Mouse (Mus musculus) midbrain, embryonic 13.5 days (tissue): Measurements from ENCODE around the gene Fkbp14. TPM values are rescaled to one million over a fixed set of nuclear protein-coding genes. Genes with fewer than 3 reads are reported as not detected.
A peak's percentile ranks its signal among the peaks of the same experiment; 100 is the strongest.

Experiments
- ATAC-seq: fragments of 200-750 bp; cut with Nextera tagmentation; 2 replicates; pipeline ENCODE4 v1.8.0; 2017; ENCODE audit warnings: mild to moderate bottlenecking, moderate TSS enrichment, moderate library complexity
- H3K27ac ChIP-seq: fragments of 300-500 bp; sonication (generic); 2 replicates; pipeline ENCODE4 v1.5.1; 2015; ENCODE audit warnings: inconsistent platforms, mild to moderate bottlenecking, moderate library complexity
- H3K27me3 ChIP-seq: fragments of 300-500 bp; sonication (generic); 2 replicates; pipeline ENCODE4 v1.6.1; 2015; ENCODE audit warnings: mild to moderate bottlenecking, inconsistent platforms
- H3K36me3 ChIP-seq: fragments of 300-500 bp; sonication (generic); 2 replicates; pipeline ENCODE4 v1.6.1; 2015; ENCODE audit warnings: mild to moderate bottlenecking, inconsistent platforms
- H3K4me1 ChIP-seq: fragments of 300-500 bp; sonication (generic); replicated peaks from 2 replicates; pipeline ENCODE4 v1.6.1; 2015; ENCODE audit warnings: inconsistent platforms
- H3K4me2 ChIP-seq: fragments of 300-500 bp; sonication (generic); replicated peaks from 2 replicates; pipeline ENCODE4 v1.6.1; 2015; ENCODE audit warnings: moderate library complexity, mild to moderate bottlenecking, inconsistent platforms
- H3K4me3 ChIP-seq: fragments of 300-500 bp; sonication (generic); replicated peaks from 2 replicates; pipeline ENCODE4 v1.5.1; 2015; ENCODE audit warnings: mild to moderate bottlenecking, inconsistent platforms
- H3K9ac ChIP-seq: fragments of 300-500 bp; sonication (generic); replicated peaks from 2 replicates; pipeline ENCODE4 v1.6.1; 2015; ENCODE audit warnings: mild to moderate bottlenecking, inconsistent platforms
- H3K9me3 ChIP-seq: fragments of 300-500 bp; sonication (generic); 2 replicates; pipeline ENCODE4 v1.6.1; 2016; ENCODE audit warnings: mild to moderate bottlenecking, inconsistent platforms
- WGBS: fragments of 180-500 bp; shearing (Covaris S2); methylation state at CpG from one replicate; pipeline ENCODE4 v1.1.7; 2015; 5-methylcytosine and 5-hydroxymethylcytosine counted together
- polyA plus RNA-seq: library from polyadenylated mRNA; unstranded; fragments of >200 nt; fragmentation: Nextera tagmentation; extraction: Ambion mirVana; gene quantifications from 2 replicates; pipeline ENCODE4 v1.2.1, GENCODE M21; 2015

Fkbp14 gene
- polyA plus RNA-seq, 1 experiment from 2014 or later: 8.2 TPM

- H3K9ac ChIP-seq: no peak overlapping the region
- no peak overlapping the region for H3K4me2 ChIP-seq
- peaks cover 27% of the 10 kb centered on the region for H3K4me1 ChIP-seq
- H3K27me3 ChIP-seq: no peaks in the 10 kb centered on the region
- 88% methylated on average over 5 of the region's 5 CpGs for WGBS
- H3K4me3 ChIP-seq: no peak overlapping the region
- no peaks in the 10 kb centered on the region for H3K36me3 ChIP-seq
- no peak for ATAC-seq
- H3K9me3 ChIP-seq: no peaks in the 10 kb centered on the region
- H3K27ac ChIP-seq: no peak overlapping the region
Measured at GRCm38 (mm10) chr6:54600681-54601347, 3.7 kb upstream of the Fkbp14 start.

- Histone ChIP-seq H3K9ac (no peak overlapping the region), H3K27ac (no peak overlapping the region), H3K4me2 (no peak overlapping the region), H3K9me3 (no peaks in the 10 kb centered on the region), H3K4me1 (peaks cover 34% of the 10 kb centered on the region), H3K4me3 (no peak overlapping the region), H3K27me3 (no peaks in the 10 kb centered on the region), H3K36me3 (no peaks in the 10 kb centered on the region)
- no peak for ATAC-seq
- 90% methylated on average over 3 of the region's 3 CpGs for WGBS
Measured at GRCm38 (mm10) chr6:54597711-54598110, 603 bp upstream of the Fkbp14 start.

- H3K27ac ChIP-seq: peak overlapping the region; percentile 78
- peak overlapping the region; percentile 89 for H3K9ac ChIP-seq
- H3K36me3 ChIP-seq: no peaks in the 10 kb centered on the region
- H3K27me3 ChIP-seq: no peaks in the 10 kb centered on the region
- peaks cover 44% of the 10 kb centered on the region for H3K4me1 ChIP-seq
- WGBS: under 1% methylated on average over 45 of the region's 48 CpGs
- peak overlapping the region; percentile 89 for H3K4me3 ChIP-seq
- no peak; the same call in 1 of the 2 replicates for ATAC-seq
- no peaks in the 10 kb centered on the region for H3K9me3 ChIP-seq
- peak overlapping the region; percentile 69 for H3K4me2 ChIP-seq
Measured at GRCm38 (mm10) chr6:54595330-54595878, 1.7 kb downstream of the Fkbp14 start.

GRCm38 (mm10) chr6:54594469-54595329 lies 2.4 kb downstream of the Fkbp14 start, which contains the start of gene Plekha8:
Plekha8 (plus strand) TSS chr6:54595111.
- peak within 1 kb of the TSS; percentile 78 for H3K27ac ChIP-seq
- H3K4me3 ChIP-seq: peak within 1 kb of the TSS; percentile 89
- peak within 1 kb of the TSS; percentile 69 for H3K4me2 ChIP-seq
- H3K9me3 ChIP-seq: no peaks in the 10 kb centered on the region
- H3K27me3 ChIP-seq: no peaks in the 10 kb centered on the region
- H3K9ac ChIP-seq: peak within 1 kb of the TSS; percentile 89
- ATAC-seq: peak; percentile 96
- H3K36me3 ChIP-seq: no peaks in the 10 kb centered on the region
- H3K4me1 ChIP-seq: peaks cover 44% of the 10 kb centered on the region
- 0% methylated on average over 49 of the region's 49 CpGs for WGBS

- H3K4me2 ChIP-seq: peak overlapping the region; percentile 67
- H3K4me3 ChIP-seq: peak overlapping the region; percentile 53
- H3K27ac ChIP-seq: no peak overlapping the region
- no peak overlapping the region for H3K9ac ChIP-seq
- WGBS: 61% methylated on average over 8 of the region's 8 CpGs
- no peaks in the 10 kb centered on the region for H3K9me3 ChIP-seq
- no peaks in the 10 kb centered on the region for H3K36me3 ChIP-seq
- H3K4me1 ChIP-seq: peaks cover 44% of the 10 kb centered on the region
- no peak for ATAC-seq
- H3K27me3 ChIP-seq: no peaks in the 10 kb centered on the region
Measured at GRCm38 (mm10) chr6:54593766-54594468, 3.2 kb downstream of the Fkbp14 start.

- H3K36me3 ChIP-seq: no peaks in the 10 kb centered on the region
- H3K4me3 ChIP-seq: peak overlapping the region; percentile 53
- H3K4me2 ChIP-seq: peak overlapping the region; percentile 67
- under 1% methylated on average over 20 of the region's 20 CpGs for WGBS
- H3K27me3 ChIP-seq: no peaks in the 10 kb centered on the region
- peak overlapping the region; percentile 45 for H3K27ac ChIP-seq
- no peaks in the 10 kb centered on the region for H3K9me3 ChIP-seq
- H3K4me1 ChIP-seq: peaks cover 39% of the 10 kb centered on the region
- ATAC-seq: peak; percentile 89
- H3K9ac ChIP-seq: peak overlapping the region; percentile 65
Measured at GRCm38 (mm10) chr6:54592938-54593535, 4.1 kb downstream of the Fkbp14 start.

- peak overlapping the region; percentile 38 for H3K4me2 ChIP-seq
- no peaks in the 10 kb centered on the region for H3K27me3 ChIP-seq
- WGBS: 49% methylated on average over 6 of the region's 6 CpGs
- H3K4me1 ChIP-seq: peaks cover 29% of the 10 kb centered on the region
- H3K27ac ChIP-seq: no peak overlapping the region
- H3K4me3 ChIP-seq: no peak overlapping the region
- no peaks in the 10 kb centered on the region for H3K9me3 ChIP-seq
- no peaks in the 10 kb centered on the region for H3K36me3 ChIP-seq
- H3K9ac ChIP-seq: no peak overlapping the region
- no peak for ATAC-seq
Measured at GRCm38 (mm10) chr6:54591778-54592177, 5.3 kb downstream of the Fkbp14 start.

GRCm38 (mm10) chr6:54590691-54591090 lies 6.4 kb downstream of the Fkbp14 start:
- WGBS: 95% methylated on average over 2 of the region's 2 CpGs
- Histone ChIP-seq H3K9ac (no peak overlapping the region), H3K4me2 (no peak overlapping the region), H3K27ac (no peak overlapping the region), H3K4me1 (peaks cover 18% of the 10 kb centered on the region), H3K27me3 (no peaks in the 10 kb centered on the region), H3K9me3 (no peaks in the 10 kb centered on the region), H3K4me3 (no peak overlapping the region), H3K36me3 (no peaks in the 10 kb centered on the region)
- ATAC-seq: no peak

GRCm38 (mm10) chr6:54588212-54588611 lies 8.9 kb downstream of the Fkbp14 start:
- Histone ChIP-seq H3K4me3 (no peak overlapping the region), H3K4me2 (no peak overlapping the region), H3K9ac (no peak overlapping the region), H3K27me3 (no peaks in the 10 kb centered on the region), H3K9me3 (no peaks in the 10 kb centered on the region), H3K27ac (no peak overlapping the region), H3K4me1 (peaks cover 11% of the 10 kb centered on the region), H3K36me3 (no peaks in the 10 kb centered on the region)
- no peak for ATAC-seq
- WGBS: 37% methylated on average over 1 of the region's 1 CpGs

- no peak for ATAC-seq
- no peaks in the 10 kb centered on the region for H3K36me3 ChIP-seq
- no peaks in the 10 kb centered on the region for H3K27me3 ChIP-seq
- no peak overlapping the region for H3K4me2 ChIP-seq
- H3K4me3 ChIP-seq: no peak overlapping the region
- WGBS: 91% methylated on average over 4 of the region's 4 CpGs
- H3K4me1 ChIP-seq: peaks cover 10% of the 10 kb centered on the region
- H3K9ac ChIP-seq: no peak overlapping the region
- no peaks in the 10 kb centered on the region for H3K9me3 ChIP-seq
- H3K27ac ChIP-seq: no peak overlapping the region
Measured at GRCm38 (mm10) chr6:54587683-54588082, 9.4 kb downstream of the Fkbp14 start.

GRCm38 (mm10) chr6:54586911-54587310 lies 10.2 kb downstream of the Fkbp14 start:
- H3K4me3 ChIP-seq: no peak overlapping the region
- H3K9ac ChIP-seq: no peak overlapping the region
- H3K4me2 ChIP-seq: no peak overlapping the region
- no peaks in the 10 kb centered on the region for H3K36me3 ChIP-seq
- no peak overlapping the region for H3K27ac ChIP-seq
- no peak for ATAC-seq
- H3K4me1 ChIP-seq: peaks cover 4% of the 10 kb centered on the region
- 79% methylated on average over 8 of the region's 8 CpGs for WGBS
- H3K27me3 ChIP-seq: no peaks in the 10 kb centered on the region
- H3K9me3 ChIP-seq: no peaks in the 10 kb centered on the region
